Mouse (Mus musculus) A20 (cell line): ENCODE results near the gene E030018B13Rik.

ENCODE experiments used
- DNase-seq: peaks from one replicate; pipeline ENCODE4 v3.0.0-alpha.2; 2011; ENCODE audit warnings: low read depth, low spot score

Gene E030018B13Rik

DNA sequence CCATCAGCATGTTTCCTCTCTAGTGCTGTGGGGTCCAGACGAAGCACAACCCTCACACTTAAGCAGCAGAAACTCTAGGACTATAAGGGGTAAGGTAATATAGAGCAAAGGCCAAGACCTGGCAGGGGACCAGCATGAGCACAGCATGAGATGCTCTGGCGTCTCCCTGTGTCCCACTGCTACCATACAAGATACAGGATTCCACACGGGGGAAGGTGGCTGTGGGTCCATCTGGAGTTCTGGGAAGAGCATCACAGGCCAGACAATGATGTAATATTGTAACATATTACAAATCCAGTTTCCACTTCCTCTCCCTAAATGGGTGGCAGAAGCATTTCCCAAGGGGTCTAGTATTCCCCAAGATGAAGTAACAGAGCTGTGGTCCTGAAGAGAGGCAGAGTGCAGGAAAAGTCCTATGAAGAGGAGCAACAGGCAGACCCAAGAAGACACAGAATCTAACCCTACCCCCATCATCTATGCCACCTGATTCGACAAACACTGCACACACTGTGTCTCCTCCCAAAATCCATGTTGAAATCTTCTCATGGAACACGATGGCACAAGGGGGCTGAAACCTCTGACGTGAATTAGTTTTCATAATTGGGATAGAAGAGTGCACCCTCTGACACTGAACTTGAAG is at the start of gene E030018B13Rik:
Gene E030018B13Rik, plus strand, starts transcription at position 590 of the 640 bp plus-strand sequence.
- DNase-seq, result no peak

DNA sequence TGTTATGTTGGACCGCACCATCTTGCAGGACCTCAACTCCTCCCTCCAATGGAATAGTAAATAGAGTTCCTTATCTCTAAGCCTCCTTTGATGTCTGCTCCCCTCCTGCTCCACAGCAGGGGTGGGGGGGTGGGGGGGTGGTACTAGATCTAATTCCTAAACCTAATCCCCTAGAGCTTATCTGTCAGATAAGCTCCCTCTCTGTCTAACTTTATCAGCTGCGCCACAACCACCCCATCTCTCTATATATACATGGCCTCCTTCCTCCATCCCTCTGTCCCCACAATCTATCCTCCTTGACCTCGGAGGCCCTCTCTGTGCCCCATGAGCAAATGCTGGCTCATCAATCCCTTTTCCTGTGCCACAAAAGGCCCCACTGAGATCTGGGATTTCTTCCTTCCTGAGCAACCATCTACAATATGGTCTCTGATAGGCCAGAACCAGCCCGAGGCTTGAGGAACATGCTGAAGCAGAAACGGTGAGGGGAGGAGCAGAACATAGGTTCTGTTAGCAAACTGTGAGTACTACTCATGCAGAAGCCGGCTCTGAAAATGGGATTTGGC is 48.2 kb upstream of the E030018B13Rik start:
- DNase-seq, result no peak

DNA sequence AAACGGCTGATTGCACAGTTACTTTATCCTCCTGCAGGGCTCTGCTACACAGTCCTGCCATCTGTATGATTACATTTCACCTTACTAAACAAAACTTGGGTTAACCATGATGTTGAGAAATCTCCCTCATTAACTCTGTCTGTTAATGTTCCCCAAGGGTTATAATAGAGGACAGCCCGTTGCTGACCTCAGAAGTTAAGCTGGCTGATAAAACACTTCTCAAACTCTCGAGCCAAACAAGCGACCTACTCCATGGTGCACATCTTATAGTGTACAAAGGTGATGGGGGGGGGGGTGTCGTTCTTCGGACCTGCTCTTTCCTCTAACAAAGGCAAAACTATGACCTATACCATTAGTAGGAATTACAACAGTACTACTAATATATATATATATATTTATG is 45.0 kb upstream of the E030018B13Rik start:
- no peak for DNase-seq

DNA sequence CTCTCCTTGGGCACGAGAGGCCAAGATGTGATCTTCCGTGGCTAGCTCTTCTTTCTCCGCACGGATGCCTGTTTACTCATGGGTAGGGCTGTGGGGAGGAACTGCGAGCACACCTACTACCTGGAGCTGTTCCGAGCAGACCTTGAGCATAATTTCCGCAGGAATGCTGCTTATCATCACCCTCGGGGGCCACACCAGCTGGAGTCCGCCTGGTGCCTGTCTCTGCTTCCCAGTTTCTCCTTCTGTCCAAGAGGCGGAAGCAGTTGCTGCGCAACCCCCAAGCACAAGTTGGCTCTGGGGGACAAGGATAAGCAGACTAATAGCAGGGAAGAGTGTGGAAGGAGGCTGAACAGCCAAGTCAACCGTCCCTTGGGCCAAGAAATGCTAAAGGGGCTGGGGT is 42.8 kb upstream of the E030018B13Rik start:
- DNase-seq, result no peak

DNA sequence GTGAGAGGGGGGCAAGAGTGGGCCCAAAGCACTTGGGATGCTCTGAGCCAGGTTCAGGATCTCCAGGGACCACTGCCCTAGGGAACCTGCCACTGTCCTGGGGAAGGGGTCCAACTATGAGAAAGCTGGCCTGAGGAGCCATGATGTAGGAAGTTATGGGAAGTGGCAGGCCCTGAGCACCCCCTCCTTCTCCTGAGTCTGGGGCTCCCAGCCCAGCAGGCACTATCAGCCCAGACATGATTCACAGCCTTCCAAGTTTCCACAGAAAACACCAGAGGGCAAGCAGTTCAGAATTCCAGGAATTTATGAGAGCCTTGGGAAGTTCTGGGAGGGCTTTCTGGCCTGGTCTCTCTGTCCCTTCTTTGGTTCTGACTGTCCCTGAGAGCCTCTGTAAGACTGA is 41.0 kb upstream of the E030018B13Rik start:
- DNase-seq, result no peak

GRCm38 (mm10) chr7:63876640-63877039 is 40.0 kb upstream of the E030018B13Rik start:
- no peak for DNase-seq

- no peak for DNase-seq
Measured at GRCm38 (mm10) chr7:63877610-63878009, 39.0 kb upstream of the E030018B13Rik start.

- no peak for DNase-seq
Measured at GRCm38 (mm10) chr7:63879583-63879982, 37.1 kb upstream of the E030018B13Rik start.

GRCm38 (mm10) chr7:63882739-63883138 is 33.9 kb upstream of the E030018B13Rik start:
- no peak for DNase-seq

DNA sequence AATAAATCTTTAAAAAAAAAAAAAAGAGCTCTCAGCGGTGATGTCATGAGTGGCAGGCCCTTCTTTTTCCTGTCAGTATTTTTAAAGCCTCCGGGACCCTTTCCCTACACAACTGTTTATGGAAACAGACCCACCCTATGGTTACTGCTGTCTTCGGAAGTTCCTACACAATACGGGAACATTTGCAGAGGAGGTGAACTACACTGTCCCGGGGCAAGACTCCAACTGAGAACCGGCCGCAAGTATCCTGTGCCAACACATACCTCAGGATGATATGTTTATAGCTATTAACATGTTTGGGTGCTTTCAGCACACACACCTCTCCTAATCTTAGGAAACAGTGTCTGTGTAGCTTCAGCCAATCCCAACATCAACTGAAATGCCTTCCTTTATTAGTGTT is 31.6 kb upstream of the E030018B13Rik start:
- DNase-seq, result no peak

DNA sequence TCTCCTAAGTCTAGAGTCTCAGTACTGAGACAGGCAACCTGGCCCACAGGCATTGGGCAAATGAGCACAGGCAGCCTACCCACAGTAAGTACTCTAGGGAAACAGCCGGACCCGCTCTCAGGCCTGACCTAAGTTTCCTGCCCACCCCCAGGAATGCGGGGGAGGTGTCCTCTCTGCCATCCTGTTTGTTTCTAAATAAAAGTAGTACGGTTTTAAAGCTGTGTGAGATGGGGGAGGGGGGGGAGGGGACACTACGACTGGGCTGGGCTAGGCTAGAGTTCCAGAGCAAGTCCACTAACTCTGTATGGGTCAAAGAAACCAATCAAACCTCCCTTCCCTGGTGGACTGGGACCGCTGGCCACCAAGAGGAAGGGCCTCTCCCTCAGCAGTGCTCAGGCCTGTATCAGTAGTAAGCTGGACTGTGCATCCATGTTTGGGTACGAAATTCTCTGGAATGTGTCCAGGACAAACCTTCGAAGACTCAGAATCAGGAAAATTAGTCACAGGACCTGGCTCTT is 29.6 kb upstream of the E030018B13Rik start:
- DNase-seq, result no peak

DNA sequence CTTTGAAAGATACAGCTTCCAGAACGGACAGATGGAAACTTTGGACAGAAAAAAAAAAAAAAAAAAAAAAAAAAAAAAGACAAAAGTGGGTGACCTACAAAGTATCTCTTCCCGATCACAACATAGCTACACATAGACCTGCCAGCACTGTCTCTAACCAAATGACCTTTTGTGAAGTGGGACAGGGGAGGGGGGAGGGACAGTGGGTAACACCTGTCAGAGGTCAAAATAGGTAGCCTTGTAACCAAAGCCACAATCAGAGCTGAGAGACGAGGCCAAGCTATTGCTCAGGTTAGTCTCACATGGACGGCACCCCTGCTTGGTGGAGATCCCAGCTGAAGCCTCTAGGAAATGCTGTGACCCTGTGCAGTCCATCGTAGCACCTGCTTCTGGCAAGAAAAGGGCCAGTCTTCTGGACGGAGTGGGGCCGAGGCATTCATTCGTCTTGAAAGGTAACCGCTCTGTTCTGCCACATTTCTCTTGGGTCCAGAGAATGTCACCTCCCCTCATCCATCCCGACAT is 29.0 kb upstream of the E030018B13Rik start:
- no peak for DNase-seq

DNA sequence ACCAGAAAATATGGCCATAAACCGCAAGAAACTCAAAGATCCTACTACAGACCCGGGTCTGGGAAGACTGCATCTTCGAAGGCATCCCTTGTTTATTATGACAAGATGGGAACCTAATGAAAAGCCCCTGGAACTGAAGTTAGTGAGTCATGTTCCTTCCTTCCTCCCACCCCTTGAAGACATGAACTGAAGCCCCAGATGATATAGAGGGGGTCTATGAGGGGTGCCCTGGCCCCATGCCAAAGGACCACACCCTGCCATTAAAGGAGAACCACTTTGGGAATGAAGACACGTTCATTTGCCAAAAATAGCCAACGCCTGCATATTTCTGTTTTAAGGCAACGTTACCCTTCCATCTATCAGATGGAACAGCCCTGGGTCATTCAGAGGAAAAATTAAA is 28.0 kb upstream of the E030018B13Rik start:
- no peak for DNase-seq

DNA sequence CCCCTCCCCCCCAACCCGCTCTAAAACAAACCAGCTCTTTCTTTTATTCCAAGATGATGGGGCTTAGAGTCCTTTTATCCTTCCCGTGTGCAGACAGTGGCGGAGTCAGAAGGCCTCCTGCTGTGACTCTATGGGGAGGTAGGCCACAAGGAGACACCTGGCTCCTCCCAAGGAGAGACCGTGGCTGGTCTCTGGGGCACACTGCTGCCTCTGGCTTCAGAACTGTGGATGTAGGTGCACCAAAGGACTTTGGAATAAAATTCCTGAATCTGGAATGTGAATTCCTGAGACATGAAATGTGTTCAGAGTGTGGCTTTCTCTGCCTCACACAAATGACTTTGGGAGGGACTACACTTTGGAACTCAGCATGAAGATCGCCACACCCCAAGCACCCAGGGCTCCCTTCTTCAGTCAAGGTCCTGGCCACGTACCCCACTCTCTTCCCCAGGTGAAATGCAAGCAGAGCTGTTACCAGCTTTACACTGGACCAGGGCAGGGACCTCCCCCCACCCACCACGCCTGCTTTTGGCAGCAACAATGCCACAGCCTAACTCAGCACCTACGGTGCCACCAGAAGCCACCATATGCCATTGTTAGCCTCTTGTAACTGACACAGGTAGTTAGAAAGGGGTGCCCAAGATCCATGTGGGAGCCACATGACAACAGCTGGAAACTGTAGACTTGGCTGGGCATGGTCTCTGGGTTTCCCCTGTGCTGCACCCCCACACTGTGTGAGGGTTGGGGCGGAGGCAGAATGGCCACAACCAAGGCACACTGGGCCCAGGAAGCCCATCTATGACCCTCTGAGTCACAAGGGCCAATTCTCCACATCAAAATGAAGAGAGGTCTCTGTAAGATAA is 27.3 kb upstream of the E030018B13Rik start:
- no peak for DNase-seq

GRCm38 (mm10) chr7:63891488-63892075 is 25.1 kb upstream of the E030018B13Rik start:
- peak; percentile 28 for DNase-seq

- DNase-seq, result no peak
Measured at GRCm38 (mm10) chr7:63893201-63893600, 23.5 kb upstream of the E030018B13Rik start.

- DNase-seq, result no peak
Measured at GRCm38 (mm10) chr7:63893729-63894128, 22.9 kb upstream of the E030018B13Rik start.

GRCm38 (mm10) chr7:63894662-63895061 is 22.0 kb upstream of the E030018B13Rik start:
- DNase-seq, result no peak

- DNase-seq, result no peak
Measured at GRCm38 (mm10) chr7:63895223-63895622, 21.4 kb upstream of the E030018B13Rik start.

- DNase-seq, result no peak
Measured at GRCm38 (mm10) chr7:63896276-63896967, 20.2 kb upstream of the E030018B13Rik start.

DNA sequence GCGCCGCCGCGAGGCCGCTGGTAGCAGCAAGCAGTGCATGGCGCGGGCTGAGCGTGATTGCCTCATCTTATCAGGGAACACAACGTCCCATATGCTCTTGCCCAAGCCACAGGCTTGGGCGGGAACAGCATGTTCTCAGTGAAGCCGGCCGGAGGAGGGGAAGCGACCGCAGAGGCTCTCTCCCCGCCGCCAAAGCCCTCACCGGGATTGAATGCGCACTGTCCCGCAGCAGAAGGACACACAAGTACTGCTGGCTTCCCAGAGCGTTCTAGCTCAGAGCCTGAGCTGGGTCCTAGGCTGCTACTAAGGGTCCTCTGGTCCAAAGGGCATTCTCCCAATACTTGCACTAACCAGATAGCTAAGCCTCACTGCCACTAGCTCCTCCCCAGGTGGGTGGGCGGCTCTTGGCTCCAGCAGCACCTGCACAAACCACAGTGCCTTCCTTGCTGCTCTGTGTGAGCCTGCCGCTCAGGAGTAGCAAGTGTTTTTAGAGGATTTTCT is 19.6 kb upstream of the E030018B13Rik start:
- DNase-seq, result peak; percentile 85
